Mouse (Mus musculus) forebrain, postnatal 0 days (tissue): ENCODE data around the gene Hoxa2. TPM values are rescaled to one million over a fixed set of nuclear protein-coding genes. Genes with fewer than 3 reads are reported as not detected.

Source experiments
- ATAC-seq: fragments of 200-750 bp; cut with Nextera tagmentation; 2 replicates; pipeline ENCODE4 v1.8.0; 2017; ENCODE audit warnings: mild to moderate bottlenecking, moderate library complexity
- DNase-seq: peaks from one replicate; pipeline ENCODE4 v3.0.0-alpha.2; 2015
- H3K27ac ChIP-seq: fragments of 300-500 bp; sonication (generic); 2 replicates; pipeline ENCODE4 v1.5.1; 2014; ENCODE audit warnings: low read depth, mild to moderate bottlenecking, antibody characterized with exemption, low read length, moderate library complexity, mixed read lengths
- H3K27me3 ChIP-seq: fragments of 300-500 bp; sonication (generic); 2 replicates; pipeline ENCODE4 v1.6.1; 2014; ENCODE audit warnings: mild to moderate bottlenecking, low read length, mixed read lengths; ENCODE audit not compliant: insufficient read depth
- H3K36me3 ChIP-seq: fragments of 300-500 bp; sonication (generic); 2 replicates; pipeline ENCODE4 v1.6.1; 2014; ENCODE audit warnings: mild to moderate bottlenecking, moderate library complexity; ENCODE audit not compliant: insufficient read depth
- H3K4me1 ChIP-seq: fragments of 300-500 bp; sonication (generic); 2 replicates; pipeline ENCODE4 v1.6.1; 2014; ENCODE audit warnings: antibody characterized with exemption; ENCODE audit not compliant: insufficient read depth
- H3K4me2 ChIP-seq: fragments of 300-500 bp; sonication (generic); 2 replicates; pipeline ENCODE4 v1.6.1; 2014; ENCODE audit warnings: low read depth, mild to moderate bottlenecking, moderate library complexity
- H3K4me3 ChIP-seq: fragments of 300-500 bp; sonication (generic); 2 replicates; pipeline ENCODE4 v1.5.1; 2014; ENCODE audit warnings: low read depth, low read length, mixed read lengths
- H3K9ac ChIP-seq: fragments of 300-500 bp; sonication (generic); 2 replicates; pipeline ENCODE4 v1.6.1; 2014; ENCODE audit warnings: mild to moderate bottlenecking
- H3K9me3 ChIP-seq: fragments of 300-500 bp; sonication (generic); 2 replicates; pipeline ENCODE4 v1.6.1; 2016; ENCODE audit warnings: low read length
- CTCF ChIP-seq: sonication (generic); IDR thresholded peaks from 2 replicates; pipeline ENCODE4 v1.5.1; 2016; ENCODE audit warnings: antibody characterized with exemption, control low read depth, low read depth
- WGBS: fragments of 180-500 bp; shearing (Covaris S2); extraction: QIAGEN DNeasy Blood & Tissue Kit; methylation state at CpG from one replicate; pipeline ENCODE4 v1.1.7; 2014; 5-methylcytosine and 5-hydroxymethylcytosine counted together
- polyA plus RNA-seq: library from polyadenylated mRNA; unstranded; fragments of >200 nt; fragmentation: Nextera tagmentation; extraction: Ambion mirVana; gene quantifications from 2 replicates; pipeline ENCODE4 v1.2.1, GENCODE M21; 2015
- total RNA-seq: library from RNA; depleted of rRNA; stranded (reverse); fragments of >200 nt; gene quantifications from 2 replicates; pipeline ENCODE4 v1.2.3, GENCODE M21; 2014; rRNA removed

Hoxa2 gene
- total RNA-seq = not detected in 2 replicates
- polyA plus RNA-seq = not detected in 2 replicates

GRCm38 (mm10) chr6:52164626-52165440 lies at the start of gene Hoxa2:
TSS of gene Hoxa2 (minus strand) at chr6:52164831.
- Histone ChIP-seq H3K4me2 (no peak within 1 kb of the TSS), H3K4me3 (no peak within 1 kb of the TSS)

GRCm38 (mm10) chr6:52214271-52214670 lies 49.6 kb upstream of the Hoxa2 start:
- WGBS = 9% methylated on average over 5 of the region's 5 CpGs

More at GRCm38 (mm10) chr6:52164626-52165440, at the start of gene Hoxa2:
- ATAC-seq (no peak), DNase-seq (peak; percentile 18)
- no peaks in the 10 kb centered on the region for H3K4me1 ChIP-seq
- no peaks in the 10 kb centered on the region for H3K9me3 ChIP-seq
- TF ChIP-seq CTCF = no peak
- no peak within 1 kb of the TSS for H3K27ac ChIP-seq
- H3K36me3 ChIP-seq = no peaks in the 10 kb centered on the region
- peaks cover 88% of the 10 kb centered on the region for H3K27me3 ChIP-seq
- WGBS = under 1% methylated on average over 25 of the region's 25 CpGs
- no peak within 1 kb of the TSS for H3K9ac ChIP-seq

GRCm38 (mm10) chr6:52213119-52213986 lies 48.7 kb upstream of the Hoxa2 start, which contains the start of the genes Hoxa3 and Gm28308:
TSS of gene Hoxa3 (minus strand) at chr6:52213336.
TSS of gene Gm28308 (minus strand) at chr6:52213339.
- TF ChIP-seq CTCF = no peak
- peaks cover 97% of the 10 kb centered on the region for H3K27me3 ChIP-seq
- ATAC-seq (no peak), DNase-seq (no peak)
- no peak within 1 kb of the TSS for H3K27ac ChIP-seq
- H3K9me3 ChIP-seq = no peaks in the 10 kb centered on the region
- peaks cover 4% of the 10 kb centered on the region; the same call in 1 of the 2 replicates for H3K4me1 ChIP-seq
- H3K4me3 ChIP-seq = no peak within 1 kb of the TSS
- WGBS = 3% methylated on average over 38 of the region's 38 CpGs
- no peaks in the 10 kb centered on the region for H3K36me3 ChIP-seq
- H3K9ac ChIP-seq = no peak within 1 kb of the TSS
- H3K4me2 ChIP-seq = no peak within 1 kb of the TSS

More at GRCm38 (mm10) chr6:52214271-52214670, 49.6 kb upstream of the Hoxa2 start:
- no peaks in the 10 kb centered on the region for H3K9me3 ChIP-seq
- H3K36me3 ChIP-seq = no peaks in the 10 kb centered on the region
- H3K4me1 ChIP-seq = peaks cover 4% of the 10 kb centered on the region; the same call in 1 of the 2 replicates
- ATAC-seq = no peak
- DNase-seq = no peak
- H3K4me3 ChIP-seq = no peak overlapping the region
- H3K27ac ChIP-seq = no peak overlapping the region
- no peak overlapping the region for H3K9ac ChIP-seq
- no peak for TF ChIP-seq CTCF
- no peak overlapping the region for H3K4me2 ChIP-seq
- peaks cover 97% of the 10 kb centered on the region for H3K27me3 ChIP-seq

GRCm38 (mm10) chr6:52212556-52213118 lies 48.0 kb upstream of the Hoxa2 start:
- H3K4me1 ChIP-seq = peaks cover 4% of the 10 kb centered on the region; the same call in 1 of the 2 replicates
- no peak for TF ChIP-seq CTCF
- no peak overlapping the region for H3K9ac ChIP-seq
- H3K27ac ChIP-seq = no peak overlapping the region
- DNase-seq = no peak
- H3K36me3 ChIP-seq = no peaks in the 10 kb centered on the region
- H3K9me3 ChIP-seq = no peaks in the 10 kb centered on the region
- H3K4me2 ChIP-seq = no peak overlapping the region
- H3K27me3 ChIP-seq = peaks cover 95% of the 10 kb centered on the region
- H3K4me3 ChIP-seq = no peak overlapping the region
- WGBS = 3% methylated on average over 22 of the region's 22 CpGs
- no peak for ATAC-seq

- Histone ChIP-seq H3K36me3 (no peaks in the 10 kb centered on the region), H3K27me3 (peaks cover 95% of the 10 kb centered on the region), H3K9me3 (no peaks in the 10 kb centered on the region), H3K4me3 (no peak overlapping the region), H3K4me1 (no peaks in the 10 kb centered on the region), H3K9ac (no peak overlapping the region), H3K27ac (no peak overlapping the region), H3K4me2 (no peak overlapping the region)
- ATAC-seq (no peak), DNase-seq (no peak)
- no peak for TF ChIP-seq CTCF
- WGBS = 5% methylated on average over 13 of the region's 13 CpGs
Measured at GRCm38 (mm10) chr6:52211961-52212360, 47.3 kb upstream of the Hoxa2 start.

- peak; percentile 71 for TF ChIP-seq CTCF
- H3K9ac ChIP-seq = no peak overlapping the region
- no peak overlapping the region for H3K4me3 ChIP-seq
- no peaks in the 10 kb centered on the region for H3K36me3 ChIP-seq
- 2% methylated on average over 37 of the region's 37 CpGs for WGBS
- no peaks in the 10 kb centered on the region for H3K4me1 ChIP-seq
- no peak overlapping the region for H3K27ac ChIP-seq
- H3K27me3 ChIP-seq = peaks cover 95% of the 10 kb centered on the region
- ATAC-seq (peak; percentile 78), DNase-seq (peak; percentile 85)
- no peak overlapping the region for H3K4me2 ChIP-seq
- no peaks in the 10 kb centered on the region for H3K9me3 ChIP-seq
Measured at GRCm38 (mm10) chr6:52211170-52211935, 46.7 kb upstream of the Hoxa2 start.
